Mouse (Mus musculus) adrenal gland, adult (tissue): Measurements from ENCODE around the gene Ptger1.

Source experiments
- DNase-seq, 2 experiments: peaks; one replicate each; pipeline ENCODE4 v3.0.0; 2022 to 2023; ENCODE audit warnings: low spot score in 1 of 2; ENCODE audit not compliant: inconsistent age in 2 of 2

Gene Ptger1

GRCm38 (mm10) chr8:83656043-83656442 lies 10.4 kb upstream of the Ptger1 start:
- DNase-seq: no peak

DNA sequence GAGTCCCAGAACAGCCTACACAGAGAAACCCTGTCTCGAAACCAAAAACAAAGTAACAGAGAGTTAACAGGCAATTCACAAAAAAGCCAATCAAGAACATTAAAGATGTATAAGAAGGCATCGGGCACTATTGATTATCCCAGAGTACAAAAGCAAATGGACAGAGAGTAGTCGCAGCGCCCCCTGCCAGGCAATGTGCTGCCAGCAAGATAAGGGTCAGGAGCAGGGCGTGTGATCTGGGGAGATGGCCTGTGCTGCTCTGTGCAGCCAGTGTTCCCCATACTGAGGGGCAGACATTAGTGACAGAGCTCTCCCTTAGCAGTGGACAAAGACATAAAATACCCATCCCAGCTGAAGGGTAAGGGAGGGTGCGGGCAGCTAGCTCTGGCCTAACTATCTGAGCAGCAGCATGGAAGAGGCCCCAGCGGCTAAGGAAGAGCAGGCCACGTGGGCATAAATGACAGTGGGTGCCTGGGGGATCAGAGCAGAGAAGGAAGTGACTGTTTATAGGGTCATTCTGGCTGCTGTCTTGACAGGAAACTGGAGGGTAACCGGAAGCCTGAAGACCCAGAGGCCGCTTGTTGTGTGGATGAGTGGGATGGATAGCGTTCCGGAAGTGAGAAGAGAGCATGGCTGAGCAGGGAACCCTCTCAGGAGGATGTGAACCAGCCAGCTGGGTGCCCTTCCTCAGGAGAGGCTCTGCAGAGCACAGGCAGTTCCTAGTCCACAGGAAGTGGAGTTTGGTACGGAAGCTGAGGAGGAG lies 9.8 kb upstream of the Ptger1 start:
- peak in 1 of 2 experiments; percentile 51 for DNase-seq

GRCm38 (mm10) chr8:83660545-83660944 lies 5.9 kb upstream of the Ptger1 start:
- no peak for DNase-seq

DNA sequence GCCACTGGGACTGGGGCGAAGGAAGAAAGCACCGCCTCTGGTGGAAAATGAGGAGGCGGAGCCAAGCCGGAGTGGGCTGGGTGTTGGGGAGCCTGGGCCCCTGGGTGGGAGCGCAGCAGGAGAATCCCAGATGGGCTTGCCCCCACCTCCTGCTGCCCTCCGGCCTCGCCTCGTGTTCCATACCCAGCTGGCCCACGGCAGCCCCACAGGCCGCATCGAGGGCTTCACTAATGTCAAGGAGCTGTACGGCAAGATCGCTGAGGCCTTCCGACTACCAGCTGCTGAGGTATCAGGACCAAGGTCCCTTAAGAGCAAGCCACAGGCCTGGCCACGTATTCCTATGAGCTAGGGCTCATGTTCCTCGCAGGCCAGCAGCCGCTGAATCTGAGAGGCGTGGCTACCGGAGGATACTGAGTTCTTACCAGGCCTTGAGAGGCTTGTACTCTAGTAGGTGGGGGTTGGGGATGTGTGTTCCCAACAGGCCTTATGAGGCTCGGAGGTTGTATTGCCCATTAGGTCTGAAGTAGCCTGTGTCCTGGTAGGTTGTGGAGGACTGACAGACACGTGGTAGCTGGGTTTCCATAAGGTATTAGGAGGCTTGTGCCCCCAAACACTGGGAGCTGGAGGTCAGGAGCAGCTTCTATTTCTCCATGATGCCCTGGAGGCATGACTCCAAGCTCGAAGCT lies 5.3 kb upstream of the Ptger1 start:
- peak in 1 of 2 experiments; percentile 64 for DNase-seq

- peak; percentile 86 to 96 for DNase-seq
Measured at GRCm38 (mm10) chr8:83662421-83662826, 4.1 kb upstream of the Ptger1 start.

DNA sequence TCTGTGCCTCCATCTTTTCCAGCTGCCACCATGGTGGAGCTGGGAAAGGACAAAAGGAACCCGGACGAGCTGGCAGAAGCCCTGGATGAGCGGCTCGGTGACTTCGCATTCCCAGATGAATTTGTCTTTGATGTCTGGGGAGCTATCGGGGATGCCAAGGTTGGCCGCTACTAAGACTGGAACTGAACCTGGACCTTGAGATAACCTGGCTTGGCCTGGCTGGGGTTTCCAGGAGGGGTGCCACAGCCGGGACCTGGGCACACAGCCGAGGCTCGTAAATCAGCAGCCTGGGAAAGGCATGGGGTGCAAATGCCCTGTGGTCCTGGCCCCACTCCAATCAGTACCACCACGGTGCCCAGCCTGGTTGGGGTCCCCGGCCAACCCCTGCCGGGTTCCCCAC lies 2.4 kb upstream of the Ptger1 start:
- peak; percentile 74 to 83 for DNase-seq

- DNase-seq: peak in 1 of 2 experiments; percentile 46
Measured at GRCm38 (mm10) chr8:83664931-83665625, 1.4 kb upstream of the Ptger1 start.

DNA sequence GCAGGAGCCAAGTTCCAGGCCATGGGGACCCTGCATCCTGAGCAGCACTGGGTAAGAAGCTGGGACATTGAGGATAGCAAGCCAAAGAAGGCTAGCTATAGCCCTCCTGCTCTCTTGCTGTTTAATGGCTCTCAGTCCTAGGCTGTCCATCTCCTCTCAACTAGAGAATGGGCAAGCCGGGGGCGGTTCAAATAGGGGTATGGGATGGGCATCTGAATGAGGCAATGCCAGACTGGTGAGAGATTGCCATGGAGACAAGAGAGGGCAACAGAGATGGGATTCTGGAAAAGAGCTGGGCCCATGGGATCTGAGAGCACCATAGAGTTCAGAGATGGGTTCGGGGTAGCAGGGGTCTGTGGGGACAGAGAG lies 372 bp downstream of the Ptger1 start:
- no peak for DNase-seq

- DNase-seq: no peak
Measured at GRCm38 (mm10) chr8:83667526-83667925, 1.0 kb downstream of the Ptger1 start.

- DNase-seq: peak; percentile 71 to 85
Measured at GRCm38 (mm10) chr8:83668010-83668916, 1.8 kb downstream of the Ptger1 start.

- DNase-seq: no peak
Measured at GRCm38 (mm10) chr8:83669013-83669412, 2.5 kb downstream of the Ptger1 start.

DNA sequence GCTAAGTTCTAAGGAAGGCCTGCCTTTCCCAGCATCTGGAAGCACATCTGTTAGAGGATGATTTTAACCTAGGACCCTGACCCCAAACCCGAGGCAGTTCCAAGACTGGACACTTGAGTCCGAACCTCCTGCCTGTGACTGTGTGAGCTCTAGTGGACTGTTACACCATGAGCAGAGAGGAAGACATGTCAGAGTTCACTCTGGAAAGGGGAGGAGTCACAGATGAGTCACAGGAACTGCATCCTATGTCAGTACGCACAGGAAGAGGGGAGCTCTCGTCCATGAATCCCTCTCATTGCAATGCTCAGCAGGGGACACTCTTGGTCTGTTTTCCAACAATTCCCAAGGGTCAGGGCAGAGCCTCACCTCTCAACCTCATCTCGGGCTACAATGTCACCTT lies 6.5 kb downstream of the Ptger1 start:
- DNase-seq: peak in 1 of 2 experiments; percentile 30

DNA sequence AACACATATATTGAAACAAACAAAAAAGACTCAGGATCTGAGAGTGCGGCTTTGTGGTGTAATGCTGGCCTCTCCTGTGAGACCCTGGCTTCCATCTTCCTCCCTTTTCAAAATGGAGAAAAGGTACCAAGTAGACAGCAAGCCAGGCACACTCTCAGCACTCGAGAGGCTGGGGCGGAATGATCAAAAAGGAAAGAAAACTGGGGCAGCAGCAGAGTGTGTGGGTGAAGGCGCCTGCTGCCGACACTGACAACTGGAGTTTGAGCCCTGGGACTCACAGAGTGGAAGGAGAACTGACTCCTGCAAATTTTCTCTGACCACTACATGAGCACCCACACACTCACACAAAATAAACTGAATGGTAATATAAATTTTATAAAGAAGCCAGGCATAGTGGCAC lies 8.0 kb downstream of the Ptger1 start:
- no peak for DNase-seq

DNA sequence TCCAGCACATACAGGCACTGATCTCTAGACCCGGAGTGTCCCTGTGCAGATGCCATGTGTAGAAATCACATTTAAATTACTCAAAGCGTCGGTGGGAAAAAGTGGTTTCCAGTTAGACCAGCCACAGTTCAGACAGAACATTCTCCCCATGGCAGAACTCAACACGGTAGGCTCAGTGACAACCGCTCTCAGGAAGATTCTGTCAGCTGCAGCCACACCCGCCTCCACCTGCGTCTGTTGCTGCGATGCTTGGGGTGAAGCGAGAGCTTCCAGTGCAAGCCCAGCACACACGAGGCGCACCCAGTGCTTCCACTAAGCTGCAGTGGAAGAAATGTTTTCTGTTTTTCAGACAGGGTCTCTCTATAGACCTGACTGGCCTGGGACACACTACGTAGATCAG lies 13.4 kb downstream of the Ptger1 start:
- DNase-seq: no peak

DNA sequence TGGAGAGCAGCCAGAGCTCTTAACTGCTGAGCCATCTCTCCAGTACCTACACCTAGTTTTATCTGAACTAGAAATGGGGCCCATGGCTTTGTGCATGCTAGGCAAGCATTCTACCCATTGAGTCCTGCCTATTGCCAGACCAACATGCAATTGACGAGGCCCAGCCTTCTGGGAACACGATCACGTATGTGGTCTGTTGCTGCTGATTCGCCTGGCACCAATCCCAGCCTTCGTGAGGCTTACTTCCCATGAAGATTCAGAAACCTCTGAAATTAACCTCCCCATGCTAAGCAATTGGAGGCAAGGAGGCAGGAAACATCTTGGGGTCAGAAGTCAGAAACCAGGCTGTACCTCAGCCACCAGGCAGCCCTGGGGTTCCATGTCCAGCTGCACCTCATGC lies 14.1 kb downstream of the Ptger1 start:
- no peak for DNase-seq

DNA sequence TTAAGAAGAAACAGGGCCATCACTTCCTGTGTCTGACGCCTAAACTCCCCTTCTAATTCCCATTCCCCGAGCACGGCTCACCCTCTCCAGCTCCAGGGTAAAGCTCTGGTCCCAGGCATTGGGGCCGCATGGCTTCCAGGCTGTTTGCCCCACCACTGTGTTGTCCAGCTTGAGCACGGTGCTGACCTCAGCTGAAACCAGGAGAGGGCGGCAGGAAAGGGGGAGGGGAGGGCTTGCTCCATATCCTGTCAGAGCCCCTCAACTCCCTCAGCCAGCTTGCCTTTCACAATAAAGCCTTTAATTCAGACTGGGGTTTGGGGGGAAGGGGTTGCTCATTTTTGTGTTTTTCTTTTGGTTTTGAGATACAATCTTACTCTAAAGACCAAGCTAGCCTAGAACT lies 14.6 kb downstream of the Ptger1 start:
- peak in 1 of 2 experiments; percentile 33 for DNase-seq

GRCm38 (mm10) chr8:83684517-83684916 lies 18.0 kb downstream of the Ptger1 start:
- peak in 1 of 2 experiments; percentile 52 for DNase-seq

DNA sequence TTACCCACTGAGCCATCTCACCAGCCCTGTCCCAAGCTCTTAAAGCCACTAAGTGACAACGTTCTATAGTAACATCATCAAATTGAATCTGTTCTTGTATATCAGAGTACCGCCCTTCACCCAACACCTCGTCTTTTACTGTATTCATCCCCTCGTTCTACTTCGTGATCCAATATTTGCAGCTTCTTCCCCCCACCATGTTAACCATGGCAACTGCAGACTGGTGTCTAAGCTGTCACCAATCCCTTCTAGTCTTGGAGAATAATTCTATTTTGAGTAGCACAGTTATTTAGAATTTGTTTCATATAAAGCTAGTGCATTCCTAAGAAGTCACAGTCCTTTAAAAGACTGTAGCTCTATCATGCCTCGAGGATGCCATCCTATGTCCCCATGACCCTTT lies 22.8 kb downstream of the Ptger1 start:
- DNase-seq: no peak

DNA sequence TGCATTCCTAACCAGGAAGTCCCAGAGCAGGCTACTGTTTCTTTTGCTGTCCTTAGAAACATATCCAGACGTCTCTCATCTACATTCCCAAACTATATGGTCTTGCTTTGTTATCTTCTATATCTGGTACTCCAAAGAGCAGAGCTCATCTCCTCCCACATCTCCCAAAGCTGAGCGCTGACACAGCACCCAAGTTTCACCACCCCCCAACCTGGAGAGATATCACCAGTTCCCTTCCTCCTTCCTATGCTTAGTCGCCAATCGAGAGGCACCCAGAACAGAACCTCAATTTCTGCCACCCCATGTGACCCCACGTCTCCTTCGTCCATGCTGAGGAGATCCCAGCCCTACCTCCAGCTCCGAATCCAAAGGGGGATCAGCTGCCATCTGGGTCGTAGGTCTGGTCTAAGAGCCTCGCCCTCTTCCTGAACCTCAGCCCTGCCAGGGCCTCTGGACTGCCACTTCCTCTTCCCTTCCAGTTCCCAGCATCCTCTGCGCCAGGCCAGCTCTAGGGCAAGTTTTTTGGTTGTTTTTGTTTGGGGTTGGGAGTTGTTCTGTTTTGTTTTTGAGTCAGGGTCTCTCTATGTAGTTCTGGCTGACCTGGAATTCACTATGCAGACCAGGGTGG lies 27.2 kb downstream of the Ptger1 start:
- peak in 1 of 2 experiments; percentile 64 for DNase-seq

DNA sequence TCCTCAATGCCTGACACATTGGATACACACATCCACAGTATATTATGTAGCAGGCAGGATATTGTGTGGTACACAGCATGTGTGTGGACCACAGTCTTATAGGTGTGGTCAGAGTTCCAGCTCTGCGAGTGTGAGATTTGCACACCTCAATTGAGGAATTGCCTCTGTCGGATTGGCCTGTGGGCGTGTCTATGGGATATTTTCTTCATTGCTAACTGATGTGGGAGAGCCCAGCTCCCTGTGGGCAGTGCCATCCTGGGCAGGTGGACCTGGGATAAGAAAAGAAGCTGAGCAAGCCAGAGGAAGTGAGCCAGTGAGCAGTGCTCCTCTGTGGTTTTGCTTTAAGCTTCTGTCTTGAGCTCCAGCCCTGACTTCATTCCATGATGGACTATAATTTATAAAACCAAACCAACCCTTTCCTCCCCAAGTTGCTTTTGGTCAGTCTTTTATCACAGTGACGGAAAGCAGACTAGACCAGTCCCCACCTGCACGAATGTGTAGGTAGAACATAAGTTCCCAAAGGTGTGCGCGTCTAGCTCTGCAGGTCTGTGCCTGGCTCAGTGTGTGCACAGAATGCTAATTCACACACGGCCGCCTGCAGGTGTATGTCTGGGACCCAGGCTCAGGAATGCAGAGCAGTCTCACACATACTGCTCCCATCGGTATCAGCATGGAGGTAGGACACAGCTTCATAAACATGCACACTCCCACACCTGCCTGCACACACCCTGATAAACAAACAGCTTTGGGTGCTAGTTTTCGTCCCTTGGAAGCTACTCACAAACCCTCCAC lies 28.1 kb downstream of the Ptger1 start:
- DNase-seq: no peak
